In genomic region chr16:91811339-91811738, GRCm38 (mm10) we compare ENCODE assay signal across 24 mouse cellular contexts.
"Had no signal": no experiment of that assay in that cellular context is flagged by ENCODE, and none has a peak within 500 bp of the region (broad histone marks: within the 10 kb centered on the region; RNA-seq: fewer than 3 reads in every experiment).

No protein-coding gene starts in this region.

- DNase-seq: gastrocnemius, postnatal 14 days; gastrocnemius, postnatal 36 days; heart, adult 18-20 months; heart, postnatal 14 days; heart, postnatal 36 days; kidney, adult 18-20 months; kidney, adult 8-10 months; kidney, postnatal 10 days; kidney, postnatal 25 days; kidney, postnatal 4 days; liver; liver, embryonic 13.5 days had no signal

- H3K4me1 ChIP-seq: heart, embryonic 15.5 days; hindbrain, embryonic 12.5 days; intestine, embryonic 15.5 days; limb, embryonic 10.5 days; limb, embryonic 12.5 days had no signal

- H3K9ac ChIP-seq: heart, embryonic 13.5 days; heart, embryonic 15.5 days; hindbrain, embryonic 12.5 days; hindbrain, embryonic 14.5 days; intestine, embryonic 15.5 days; limb, embryonic 12.5 days; liver, embryonic 13.5 days had no signal

- H3K27ac ChIP-seq: heart, embryonic 13.5 days; heart, embryonic 15.5 days; hindbrain, embryonic 12.5 days; hindbrain, embryonic 14.5 days; intestine, embryonic 15.5 days; layer of hippocampus, adult 2 months; left cerebral cortex, adult 2 months; limb, embryonic 10.5 days; limb, embryonic 12.5 days; liver, embryonic 13.5 days had no signal

- ATAC-seq: hindbrain, embryonic 16.5 days; inflammation-experienced regulatory T-cells, adult 6 months; intestine, embryonic 15.5 days; intestine, postnatal 0 days had no signal

- H3K4me3 ChIP-seq: heart, embryonic 13.5 days; heart, embryonic 15.5 days; hindbrain, embryonic 12.5 days; intestine, embryonic 15.5 days; layer of hippocampus, adult 2 months; left cerebral cortex, adult 2 months; limb, embryonic 10.5 days; limb, embryonic 12.5 days; liver, embryonic 13.5 days had no signal

- H3K27me3 ChIP-seq: heart, embryonic 13.5 days; heart, embryonic 15.5 days; hindbrain, embryonic 12.5 days; intestine, embryonic 15.5 days; limb, embryonic 12.5 days; liver, embryonic 13.5 days had no signal

- H3K9me3 ChIP-seq: heart, embryonic 13.5 days; heart, embryonic 15.5 days; hindbrain, embryonic 12.5 days; intestine, embryonic 15.5 days; limb, embryonic 10.5 days; limb, embryonic 12.5 days; liver, embryonic 13.5 days had no signal
